Comparison of ENCODE assay signal across 8 mouse cellular contexts in genomic region chr4:132921488-132921887, GRCm38 (mm10). TPM values are rescaled to one million over a fixed set of nuclear protein-coding genes. Genes with fewer than 3 reads are reported as not detected.
DNase-seq lines count a peak whose midpoint lies in the region; ATAC-seq and TF ChIP-seq lines count a peak whose summit lies in the region.

No protein-coding gene starts in this region.

- H3K9ac ChIP-seq in hindbrain, embryonic 11.5 days (ENCODE audit: low read depth, low read length), result peak overlapping the region; percentile 87
- peak overlapping the region; percentile 94 for H3K9ac ChIP-seq in midbrain, embryonic 12.5 days (replicated peaks)

- no peaks in the 10 kb centered on the region for H3K27me3 ChIP-seq in kidney, adult 2 months (replicated peaks; ENCODE audit: control insufficient read depth, insufficient read depth, low read length)
- no peaks in the 10 kb centered on the region for H3K27me3 ChIP-seq in hindbrain, embryonic 11.5 days (ENCODE audit: control insufficient read depth, insufficient read depth, low read length)
- H3K27me3 ChIP-seq in midbrain, embryonic 12.5 days, result no peaks in the 10 kb centered on the region

- H3K4me3 ChIP-seq in kidney, adult 2 months (ENCODE audit: insufficient read depth, low read depth, low read length), result peak overlapping the region; percentile 87
- H3K4me3 ChIP-seq in bone marrow, adult 2 months (replicated peaks; ENCODE audit: control insufficient read depth, low read depth, low read length), result peak overlapping the region; percentile 51
- H3K4me3 ChIP-seq in hindbrain, embryonic 11.5 days (ENCODE audit: low read depth, low read length), result peak overlapping the region; percentile 77
- peak overlapping the region; percentile 98 for H3K4me3 ChIP-seq in midbrain, embryonic 12.5 days

- no peak for ATAC-seq in hindbrain, embryonic 11.5 days (ENCODE audit: low FRiP score)
- no peak for ATAC-seq in midbrain, embryonic 12.5 days (ENCODE audit: low FRiP score, low read depth)

- H3K4me1 ChIP-seq in kidney, adult 2 months (ENCODE audit: control insufficient read depth, insufficient read depth, low read length), result peaks cover 8% of the 10 kb centered on the region; the same call in 1 of the 2 replicates
- peaks cover 2% of the 10 kb centered on the region; the same call in 1 of the 2 replicates for H3K4me1 ChIP-seq in bone marrow, adult 2 months (ENCODE audit: control insufficient read depth, insufficient read depth, low read length)
- H3K4me1 ChIP-seq in hindbrain, embryonic 11.5 days (replicated peaks; ENCODE audit: control insufficient read depth, insufficient read depth, low read length), result 0 out of 2 replicates have a peak, but pooled peaks cover 3% of the 10 kb centered on the region
- H3K4me1 ChIP-seq in midbrain, embryonic 12.5 days, result peaks cover 11% of the 10 kb centered on the region

- DNase-seq in kidney, adult 2 months, result no peak
- no peak for DNase-seq in kidney, postnatal 25 days
- no peak for DNase-seq in hindbrain, embryonic 11.5 days (ENCODE audit: low spot score)
- no peak for DNase-seq in urinary bladder, postnatal 25 days (ENCODE audit: low spot score)
- DNase-seq in adipocyte (ENCODE audit: low spot score), result no peak
- DNase-seq in layer of hippocampus, adult 9-10 months (ENCODE audit: low spot score), result no peak

- no peaks in the 10 kb centered on the region; the same call in 1 of the 2 replicates for H3K36me3 ChIP-seq in kidney, adult 2 months (ENCODE audit: control insufficient read depth, insufficient read depth, low read length)
- no peaks in the 10 kb centered on the region for H3K36me3 ChIP-seq in hindbrain, embryonic 11.5 days (ENCODE audit: control insufficient read depth, insufficient read depth, low read length)
- H3K36me3 ChIP-seq in midbrain, embryonic 12.5 days, result peaks cover 20% of the 10 kb centered on the region

- peak overlapping the region; percentile 76 for H3K4me2 ChIP-seq in hindbrain, embryonic 11.5 days (replicated peaks; ENCODE audit: low read depth, low read length)
- peak overlapping the region; percentile 77 for H3K4me2 ChIP-seq in midbrain, embryonic 12.5 days (replicated peaks)

- no peak for TF ChIP-seq CTCF in kidney, adult 2 months (conservative IDR thresholded peaks at IDR 0.05; ENCODE audit: insufficient read depth, insufficient read length, low read depth, low read length)
- TF ChIP-seq CTCF in bone marrow, adult 2 months (IDR thresholded peaks at IDR 0.05; ENCODE audit: control insufficient read depth, insufficient read depth, low read length), result no peak

- H3K9me3 ChIP-seq in hindbrain, embryonic 11.5 days (ENCODE audit: control insufficient read depth, low read length), result no peaks in the 10 kb centered on the region
- no peaks in the 10 kb centered on the region for H3K9me3 ChIP-seq in midbrain, embryonic 12.5 days

- no peak overlapping the region; the same call in 1 of the 2 replicates for H3K27ac ChIP-seq in kidney, adult 2 months (ENCODE audit: insufficient read depth, low read depth, low read length)
- H3K27ac ChIP-seq in bone marrow, adult 2 months (ENCODE audit: control insufficient read depth, insufficient read depth, low read depth, low read length, poor library complexity), result peak overlapping the region; percentile 99
- H3K27ac ChIP-seq in hindbrain, embryonic 11.5 days (ENCODE audit: low read depth, low read length), result no peak overlapping the region
- H3K27ac ChIP-seq in midbrain, embryonic 12.5 days (replicated peaks), result no peak overlapping the region; the same call in 1 of the 2 replicates

- TF ChIP-seq POLR2A in kidney, adult 2 months (IDR thresholded peaks at IDR 0.05; ENCODE audit: low read depth, low read length), result no peak
- TF ChIP-seq POLR2A in bone marrow, adult 2 months (IDR thresholded peaks at IDR 0.05; ENCODE audit: borderline replicate concordance, control insufficient read depth, low read depth, low read length), result no peak

- WGBS in kidney, adult 2 months, result 38% methylated on average over 12 of the region's 12 CpGs
- 37% methylated on average over 12 of the region's 12 CpGs for WGBS in bone marrow, adult 2 months
- WGBS in hindbrain, embryonic 11.5 days, result 43% methylated on average over 12 of the region's 12 CpGs
- WGBS in midbrain, embryonic 12.5 days, result 45% methylated on average over 12 of the region's 12 CpGs

RNA-seq across cellular contexts. Expression of gene Fam76a, which starts 0.9 kb away (rescaled TPM):
- polyA plus RNA-seq in kidney, adult 2 months (2012; rRNA removed), result 15.9 and 16.6 TPM in 2 replicates
- polyA plus RNA-seq in bone marrow, adult 2 months (2011; ENCODE audit: insufficient read depth, insufficient read length, low replicate concordance, missing spikeins), result 12.8 and 19.1 TPM in 2 replicates
- 29.7 and 31.9 TPM in 2 replicates for polyA plus RNA-seq in hindbrain, embryonic 11.5 days (2014; fragmentation: Nextera tagmentation; extraction: Ambion mirVana)
- polyA plus RNA-seq in midbrain, embryonic 12.5 days (2016; fragmentation: Nextera tagmentation; extraction: Ambion mirVana), result 32.1 and 35.3 TPM in 2 replicates

RNA-seq across cellular contexts. Expression of gene Stx12, which starts 37.2 kb away (rescaled TPM):
- 15.2 and 21.0 TPM in 2 replicates for polyA plus RNA-seq in kidney, adult 2 months (2012; rRNA removed)
- polyA plus RNA-seq in bone marrow, adult 2 months (2011; ENCODE audit: insufficient read depth, insufficient read length, low replicate concordance, missing spikeins), result 14.9 and 16.7 TPM in 2 replicates
- polyA plus RNA-seq in hindbrain, embryonic 11.5 days (2014; fragmentation: Nextera tagmentation; extraction: Ambion mirVana), result 105 and 106 TPM in 2 replicates
- 99.1 and 99.2 TPM in 2 replicates for polyA plus RNA-seq in midbrain, embryonic 12.5 days (2016; fragmentation: Nextera tagmentation; extraction: Ambion mirVana)

RNA-seq across cellular contexts. Expression of gene Fgr, which starts 52.4 kb away (rescaled TPM):
- 1.8 and 2.5 TPM in 2 replicates for polyA plus RNA-seq in kidney, adult 2 months (2012; rRNA removed)
- 16.1 and 53.3 TPM in 2 replicates for polyA plus RNA-seq in bone marrow, adult 2 months (2011; ENCODE audit: insufficient read depth, insufficient read length, low replicate concordance, missing spikeins)
- polyA plus RNA-seq in hindbrain, embryonic 11.5 days (2014; fragmentation: Nextera tagmentation; extraction: Ambion mirVana), result 0.08 and 0.34 TPM in 2 replicates
- polyA plus RNA-seq in midbrain, embryonic 12.5 days (2016; fragmentation: Nextera tagmentation; extraction: Ambion mirVana), result 0.08 and 0.12 TPM in 2 replicates
